Mouse (Mus musculus) embryonic facial prominence, embryonic 14.5 days (tissue): ENCODE measurements around the gene Gm11985. TPM values are rescaled to one million over a fixed set of nuclear protein-coding genes. Genes with fewer than 3 reads are reported as not detected.
A peak's percentile ranks its signal among the peaks of the same experiment; 100 is the strongest.

Source experiments
- ATAC-seq: fragments of 200-750 bp; cut with Nextera tagmentation; 2 replicates; pipeline ENCODE4 v1.8.0; 2017; ENCODE audit warnings: low read depth, moderate number of reproducible peaks, moderate TSS enrichment
- DNase-seq: peaks from one replicate; pipeline ENCODE4 v3.0.0-alpha.2; 2015; ENCODE audit warnings: low spot score
- H3K27ac ChIP-seq: fragments of 300-500 bp; sonication (generic); replicated peaks from 2 replicates; pipeline ENCODE4 v1.5.1; 2014; ENCODE audit warnings: low read depth, mild to moderate bottlenecking, low read length, moderate library complexity
- H3K27me3 ChIP-seq: fragments of 300-500 bp; sonication (generic); replicated peaks from 2 replicates; pipeline ENCODE4 v1.6.1; 2014; ENCODE audit warnings: low read length; ENCODE audit not compliant: control insufficient read depth, insufficient read depth
- H3K36me3 ChIP-seq: fragments of 300-500 bp; sonication (generic); 2 replicates; pipeline ENCODE4 v1.6.1; 2014; ENCODE audit warnings: low read length, mixed read lengths; ENCODE audit not compliant: control insufficient read depth, insufficient read depth
- H3K4me1 ChIP-seq: fragments of 300-500 bp; sonication (generic); 2 replicates; pipeline ENCODE4 v1.6.1; 2014; ENCODE audit warnings: antibody characterized with exemption, low read length; ENCODE audit not compliant: control insufficient read depth, insufficient read depth
- H3K4me2 ChIP-seq: fragments of 300-500 bp; sonication (generic); 2 replicates; pipeline ENCODE4 v1.6.1; 2014; ENCODE audit warnings: low read depth, mild to moderate bottlenecking, low read length, moderate library complexity, mixed read lengths
- H3K4me3 ChIP-seq: fragments of 300-500 bp; sonication (generic); 2 replicates; pipeline ENCODE4 v1.5.1; 2014; ENCODE audit warnings: low read depth, mild to moderate bottlenecking, low read length
- H3K9ac ChIP-seq: fragments of 300-500 bp; sonication (generic); 2 replicates; pipeline ENCODE4 v1.6.1; 2014; ENCODE audit warnings: low read depth, mild to moderate bottlenecking, low read length, moderate library complexity, mixed read lengths
- H3K9me3 ChIP-seq: fragments of 300-500 bp; sonication (generic); 2 replicates; pipeline ENCODE4 v1.6.1; 2016; ENCODE audit warnings: low read length; ENCODE audit not compliant: control insufficient read depth
- WGBS: fragments of 180-500 bp; shearing (Covaris S2); extraction: QIAGEN DNeasy Blood & Tissue Kit; methylation state at CpG from one replicate; pipeline ENCODE4 v1.1.7; 2014; 5-methylcytosine and 5-hydroxymethylcytosine counted together
- polyA plus RNA-seq: library from polyadenylated mRNA; unstranded; fragments of >200 nt; fragmentation: Nextera tagmentation; extraction: Ambion mirVana; gene quantifications from 2 replicates; pipeline ENCODE4 v1.2.1, GENCODE M21; 2014

Gene Gm11985
- polyA plus RNA-seq, 1 experiment from 2014 or later, result not detected

DNA sequence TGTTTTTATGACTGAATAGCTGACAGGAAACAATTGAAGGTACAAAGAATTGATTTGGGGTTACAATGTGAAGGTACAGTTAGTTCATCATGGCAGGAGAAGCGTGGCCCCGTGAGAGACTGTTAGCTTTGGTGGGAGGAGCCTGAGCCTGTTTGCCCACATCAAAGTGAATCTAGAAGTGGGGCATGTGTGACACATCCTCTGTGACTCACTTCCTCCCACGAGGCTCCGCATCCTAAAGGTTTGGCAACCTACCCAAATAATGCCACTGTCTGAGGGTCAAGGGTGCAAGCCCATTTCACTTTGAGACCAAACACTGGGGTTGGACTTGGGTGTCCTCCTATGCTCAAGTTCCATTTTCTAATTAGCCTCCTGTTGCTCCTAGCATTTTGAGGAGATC lies 43.1 kb downstream of the Gm11985 start:
- DNase-seq, result no peak
- Histone ChIP-seq H3K9ac (no peak overlapping the region), H3K4me2 (no peak overlapping the region), H3K4me3 (no peak overlapping the region), H3K36me3 (no peaks in the 10 kb centered on the region), H3K27ac (no peak overlapping the region), H3K27me3 (no peaks in the 10 kb centered on the region), H3K9me3 (no peaks in the 10 kb centered on the region), H3K4me1 (no peaks in the 10 kb centered on the region)
- no peak for ATAC-seq
- WGBS, result 67% methylated on average over 4 of the region's 4 CpGs

DNA sequence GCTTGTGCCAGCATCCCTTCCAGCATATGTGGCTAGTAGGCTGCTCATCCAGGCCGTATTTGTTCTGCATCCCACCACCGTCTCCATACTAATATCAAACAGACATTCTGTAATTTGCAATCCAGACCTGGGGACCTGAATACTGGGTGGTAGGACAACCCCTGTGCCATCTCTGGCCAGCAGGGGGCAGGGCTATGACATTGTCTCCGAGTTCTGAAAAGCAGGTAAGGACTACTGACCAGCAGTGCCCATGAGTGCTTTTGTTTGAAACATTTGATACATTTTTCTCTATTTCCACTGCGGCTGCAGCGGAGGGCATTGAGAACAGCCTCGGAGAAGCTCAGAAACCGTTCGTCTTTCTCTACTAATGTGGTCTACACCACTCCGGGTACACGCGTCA lies 44.0 kb downstream of the Gm11985 start:
- no peak overlapping the region for H3K4me2 ChIP-seq
- no peaks in the 10 kb centered on the region for H3K27me3 ChIP-seq
- H3K9me3 ChIP-seq, result no peaks in the 10 kb centered on the region
- no peak for ATAC-seq
- no peak overlapping the region for H3K9ac ChIP-seq
- WGBS, result 83% methylated on average over 11 of the region's 11 CpGs
- H3K4me3 ChIP-seq, result no peak overlapping the region
- H3K4me1 ChIP-seq, result no peaks in the 10 kb centered on the region
- DNase-seq, result no peak
- H3K36me3 ChIP-seq, result no peaks in the 10 kb centered on the region
- no peak overlapping the region for H3K27ac ChIP-seq

DNA sequence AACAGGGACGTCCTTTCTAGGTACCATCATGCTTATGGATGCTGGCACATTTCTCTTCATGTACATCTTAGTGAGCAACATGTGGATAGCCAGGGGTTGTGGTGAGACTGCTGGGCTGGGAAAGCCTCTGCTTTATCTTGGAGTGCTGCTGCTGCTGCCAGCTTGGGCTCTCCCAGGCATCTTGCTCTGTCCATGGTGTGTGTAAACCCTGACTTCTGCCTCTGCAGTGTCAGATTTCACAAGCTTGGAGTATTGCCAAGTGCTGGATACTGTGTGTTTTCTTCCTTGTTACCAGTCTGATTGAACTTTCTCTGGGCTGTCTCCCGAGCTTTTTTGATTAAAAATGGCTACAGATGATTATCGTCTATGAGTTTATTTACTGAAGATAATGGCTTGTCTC lies 45.6 kb downstream of the Gm11985 start:
- ATAC-seq (peak; percentile 55; the same call in 1 of the 2 replicates), DNase-seq (peak; percentile 90)
- no peak overlapping the region for H3K4me3 ChIP-seq
- H3K36me3 ChIP-seq, result no peaks in the 10 kb centered on the region
- no peaks in the 10 kb centered on the region for H3K27me3 ChIP-seq
- no peak overlapping the region for H3K9ac ChIP-seq
- H3K4me1 ChIP-seq, result no peaks in the 10 kb centered on the region
- no peak overlapping the region for H3K27ac ChIP-seq
- no peaks in the 10 kb centered on the region for H3K9me3 ChIP-seq
- H3K4me2 ChIP-seq, result no peak overlapping the region
- 22% methylated on average over 3 of the region's 3 CpGs for WGBS

DNA sequence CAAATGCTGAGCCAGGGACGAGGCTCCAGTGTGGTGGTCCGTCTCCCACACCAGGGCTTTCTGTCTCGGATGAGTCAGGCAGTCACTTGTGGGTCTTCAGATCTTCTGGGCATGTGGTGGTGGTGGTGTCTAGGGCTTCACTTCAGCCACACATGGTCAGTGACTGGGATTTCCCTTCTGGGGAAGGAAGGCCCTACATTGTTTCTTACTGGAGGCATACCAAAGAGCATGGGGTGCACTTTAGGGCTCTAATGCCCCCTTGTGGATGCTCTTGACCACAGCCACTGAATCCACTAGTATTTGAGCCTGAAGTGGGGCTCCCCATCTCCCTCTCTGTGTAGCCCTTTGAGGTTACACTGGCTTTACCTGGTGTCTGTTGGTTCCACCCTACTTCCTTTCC lies 47.9 kb downstream of the Gm11985 start:
- no peak overlapping the region for H3K27ac ChIP-seq
- no peak for ATAC-seq
- no peak overlapping the region for H3K4me3 ChIP-seq
- no peaks in the 10 kb centered on the region for H3K27me3 ChIP-seq
- H3K9ac ChIP-seq, result no peak overlapping the region
- 89% methylated on average over 3 of the region's 3 CpGs for WGBS
- peak; percentile 50 for DNase-seq
- H3K9me3 ChIP-seq, result no peaks in the 10 kb centered on the region
- no peaks in the 10 kb centered on the region for H3K4me1 ChIP-seq
- H3K36me3 ChIP-seq, result no peaks in the 10 kb centered on the region
- H3K4me2 ChIP-seq, result no peak overlapping the region

DNA sequence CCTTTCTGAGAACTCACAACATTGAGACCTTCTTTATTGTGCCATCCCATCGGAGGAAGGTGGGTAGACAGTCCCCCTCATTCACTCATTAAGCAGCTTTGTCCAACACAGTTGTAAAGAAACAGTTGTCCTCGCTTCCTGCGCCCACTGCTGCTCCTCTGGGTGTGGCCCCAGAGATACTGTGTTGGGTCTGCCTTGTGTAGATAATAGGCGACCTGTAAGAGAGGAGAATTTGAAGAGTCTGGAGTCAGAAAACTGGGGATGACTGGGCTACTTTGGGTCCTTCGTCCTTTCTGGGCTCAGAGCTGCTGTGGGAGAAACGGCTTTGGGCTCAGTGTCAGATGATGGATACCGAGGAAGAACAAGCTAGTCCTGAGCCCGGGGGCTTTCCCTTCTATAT lies 50.0 kb downstream of the Gm11985 start:
- Histone ChIP-seq H3K9me3 (no peaks in the 10 kb centered on the region), H3K27ac (no peak overlapping the region), H3K9ac (no peak overlapping the region), H3K36me3 (no peaks in the 10 kb centered on the region), H3K4me2 (no peak overlapping the region), H3K4me3 (no peak overlapping the region), H3K4me1 (no peaks in the 10 kb centered on the region), H3K27me3 (no peaks in the 10 kb centered on the region)
- DNase-seq (no peak), ATAC-seq (no peak)
- 93% methylated on average over 8 of the region's 8 CpGs for WGBS

DNA sequence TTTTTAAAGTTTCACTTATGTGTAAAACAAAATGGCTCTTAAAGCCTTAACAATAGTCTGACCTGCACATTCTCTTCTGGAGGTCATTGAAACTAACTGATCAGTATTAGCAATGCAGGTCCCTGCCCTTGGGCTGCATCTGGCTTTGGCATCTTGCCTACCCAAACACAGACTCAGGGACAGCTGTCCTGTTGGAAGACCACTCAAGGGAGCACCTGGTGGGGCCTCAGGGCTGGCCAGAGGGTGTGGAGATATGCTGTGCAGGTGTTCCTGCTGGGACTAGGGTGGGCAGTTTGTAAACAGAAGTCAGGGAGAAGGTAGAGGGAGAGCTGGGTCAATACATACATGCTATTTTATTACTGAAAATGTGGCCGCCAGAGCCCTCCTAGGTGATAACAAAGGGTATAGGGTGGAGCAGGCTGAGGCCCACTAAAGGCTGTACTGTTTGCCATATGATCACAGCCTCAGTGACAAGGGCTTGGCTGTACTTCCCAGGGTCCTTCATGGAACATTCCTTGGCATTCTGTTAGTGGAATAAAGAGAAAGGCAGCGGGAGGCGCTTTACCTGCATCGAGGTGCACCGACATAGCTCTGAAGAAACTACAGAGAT lies 52.0 kb downstream of the Gm11985 start:
- no peak overlapping the region for H3K9ac ChIP-seq
- ATAC-seq (no peak), DNase-seq (no peak)
- H3K4me3 ChIP-seq, result no peak overlapping the region
- no peak overlapping the region for H3K4me2 ChIP-seq
- H3K9me3 ChIP-seq, result no peaks in the 10 kb centered on the region
- no peak overlapping the region for H3K27ac ChIP-seq
- H3K27me3 ChIP-seq, result no peaks in the 10 kb centered on the region
- no peaks in the 10 kb centered on the region for H3K36me3 ChIP-seq
- WGBS, result 95% methylated on average over 5 of the region's 5 CpGs
- H3K4me1 ChIP-seq, result no peaks in the 10 kb centered on the region

DNA sequence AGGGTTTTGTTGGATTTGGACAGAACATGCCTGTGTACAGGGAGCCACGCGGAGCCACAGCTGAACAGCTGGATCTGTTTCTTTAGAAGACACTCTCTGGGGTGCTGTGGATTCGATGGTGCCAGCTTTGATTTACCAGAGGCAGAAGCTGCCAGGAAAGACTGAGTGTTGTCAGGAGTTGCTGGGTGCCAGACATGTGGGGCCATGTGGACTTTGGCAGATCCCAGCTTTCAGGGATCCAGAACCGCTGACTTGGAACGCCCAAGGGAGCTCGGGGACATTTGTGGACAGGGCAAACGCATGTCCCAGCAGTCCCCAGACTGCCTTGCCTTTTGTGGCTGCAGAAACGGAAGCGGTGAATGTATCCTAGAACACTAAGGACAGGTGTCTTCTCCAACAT lies 52.6 kb downstream of the Gm11985 start:
- 82% methylated on average over 9 of the region's 9 CpGs for WGBS
- Histone ChIP-seq H3K9me3 (no peaks in the 10 kb centered on the region), H3K4me1 (no peaks in the 10 kb centered on the region), H3K36me3 (no peaks in the 10 kb centered on the region), H3K9ac (no peak overlapping the region), H3K27ac (no peak overlapping the region), H3K27me3 (no peaks in the 10 kb centered on the region), H3K4me3 (no peak overlapping the region), H3K4me2 (no peak overlapping the region)
- no peak for DNase-seq
- ATAC-seq, result no peak

DNA sequence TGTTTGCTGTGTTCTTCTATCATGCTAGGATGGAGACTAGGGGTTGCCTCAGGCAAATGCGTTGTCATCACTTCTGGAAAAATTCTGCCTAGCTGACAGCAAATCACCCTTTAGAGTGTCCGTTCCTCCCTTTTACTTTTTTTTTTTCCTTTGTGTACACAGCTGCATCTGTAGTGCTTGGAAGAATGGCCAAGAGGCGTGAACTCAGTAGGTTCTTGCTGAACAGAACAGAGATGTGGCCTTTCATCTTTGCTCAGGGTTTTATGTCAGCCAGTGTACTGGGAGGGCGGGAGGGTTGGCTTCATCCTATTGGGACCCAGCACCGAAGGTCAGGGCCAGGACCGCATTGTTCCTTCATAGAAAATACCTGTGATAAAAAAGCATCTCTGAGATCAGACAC lies 53.1 kb downstream of the Gm11985 start:
- Histone ChIP-seq H3K9ac (no peak overlapping the region), H3K27me3 (no peaks in the 10 kb centered on the region), H3K9me3 (no peaks in the 10 kb centered on the region), H3K27ac (no peak overlapping the region), H3K36me3 (no peaks in the 10 kb centered on the region), H3K4me3 (no peak overlapping the region), H3K4me2 (no peak overlapping the region), H3K4me1 (no peaks in the 10 kb centered on the region)
- 71% methylated on average over 6 of the region's 6 CpGs for WGBS
- DNase-seq, result no peak
- ATAC-seq, result no peak

DNA sequence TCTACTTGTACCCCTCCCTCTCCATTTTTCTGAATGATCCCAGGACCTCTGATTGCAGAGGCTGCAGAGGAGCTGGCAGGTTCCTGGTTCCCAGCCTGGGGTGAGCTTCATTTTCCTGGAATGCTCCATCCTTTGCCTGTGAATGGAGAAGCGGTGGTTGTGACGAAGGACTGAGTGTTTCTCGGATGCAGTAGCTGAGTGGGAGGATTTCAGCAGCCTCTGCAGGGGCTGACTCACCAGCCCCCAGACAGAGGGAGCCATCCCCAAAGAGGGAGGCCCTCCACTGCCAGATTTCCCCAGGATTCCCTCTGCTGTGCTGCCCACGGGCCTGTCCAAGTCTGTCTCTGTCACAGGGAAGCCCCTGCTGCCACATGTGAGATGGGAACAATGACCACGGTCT lies 54.0 kb downstream of the Gm11985 start:
- 71% methylated on average over 5 of the region's 5 CpGs for WGBS
- no peak overlapping the region for H3K4me2 ChIP-seq

More for the DNA sequence above, 54.0 kb downstream of the Gm11985 start:
- H3K36me3 ChIP-seq, result no peaks in the 10 kb centered on the region
- H3K4me3 ChIP-seq, result no peak overlapping the region
- no peak overlapping the region for H3K27ac ChIP-seq
- no peaks in the 10 kb centered on the region for H3K9me3 ChIP-seq
- no peak for DNase-seq
- no peaks in the 10 kb centered on the region for H3K4me1 ChIP-seq
- no peak overlapping the region for H3K9ac ChIP-seq
- no peak for ATAC-seq
- H3K27me3 ChIP-seq, result no peaks in the 10 kb centered on the region
